Mouse (Mus musculus): Measurements from ENCODE around the gene Plekhj1. TPM values are rescaled to one million over a fixed set of nuclear protein-coding genes. Genes with fewer than 3 reads are reported as not detected.
A peak's percentile ranks its signal among the peaks of the same experiment; 100 is the strongest.

The Plekhj1 gene
- polyA plus RNA-seq, 1 experiment from 2014 or later = 168 TPM

- 17% methylated on average over 40 of the region's 40 CpGs for WGBS
- peaks cover 36% of the 10 kb centered on the region for H3K36me3 ChIP-seq
- H3K27ac ChIP-seq = peak overlapping the region; percentile 54
- H3K4me3 ChIP-seq = peak overlapping the region; percentile 71
- DNase-seq (ENCODE audit: low spot score) = peak; percentile 58
- no peaks in the 10 kb centered on the region for H3K9me3 ChIP-seq (replicated peaks)
- H3K4me1 ChIP-seq = peaks cover 61% of the 10 kb centered on the region
- H3K27me3 ChIP-seq (ENCODE audit: low read depth, poor library complexity, severe bottlenecking) = peaks cover 64% of the 10 kb centered on the region
Observed at GRCm38 (mm10) chr10:80808099-80808984, 9.9 kb upstream of the Plekhj1 start.

- Histone ChIP-seq H3K9me3 (replicated peaks) (no peaks in the 10 kb centered on the region), H3K4me1 (peaks cover 61% of the 10 kb centered on the region), H3K4me3 (peak overlapping the region; percentile 71), H3K36me3 (peaks cover 48% of the 10 kb centered on the region), H3K27ac (peak overlapping the region; percentile 84), H3K27me3 (ENCODE audit: low read depth, poor library complexity, severe bottlenecking) (peaks cover 62% of the 10 kb centered on the region)
- DNase-seq (ENCODE audit: low spot score) = peak; percentile 79
- WGBS = under 1% methylated on average over 58 of the region's 58 CpGs
Observed at GRCm38 (mm10) chr10:80807057-80807627, 8.7 kb upstream of the Plekhj1 start.

- peak overlapping the region; percentile 84 for H3K27ac ChIP-seq
Observed at GRCm38 (mm10) chr10:80806341-80807056, 8.1 kb upstream of the Plekhj1 start.

GRCm38 (mm10) chr10:80805925-80806324, 7.5 kb upstream of the Plekhj1 start:
- H3K27ac ChIP-seq = no peak overlapping the region
- DNase-seq (ENCODE audit: low spot score) = peak; percentile 85
- peak overlapping the region; percentile 8; the same call in 1 of the 2 replicates for H3K4me3 ChIP-seq
- H3K27me3 ChIP-seq (ENCODE audit: low read depth, poor library complexity, severe bottlenecking) = peaks cover 51% of the 10 kb centered on the region
- H3K36me3 ChIP-seq = peaks cover 60% of the 10 kb centered on the region
- H3K9me3 ChIP-seq (replicated peaks) = no peaks in the 10 kb centered on the region
- H3K4me1 ChIP-seq = peaks cover 61% of the 10 kb centered on the region
- 17% methylated on average over 3 of the region's 3 CpGs for WGBS

More at GRCm38 (mm10) chr10:80806341-80807056, 8.1 kb upstream of the Plekhj1 start:
- peaks cover 54% of the 10 kb centered on the region for H3K36me3 ChIP-seq
- WGBS = 39% methylated on average over 34 of the region's 34 CpGs
- peaks cover 61% of the 10 kb centered on the region for H3K4me1 ChIP-seq
- no peaks in the 10 kb centered on the region for H3K9me3 ChIP-seq (replicated peaks)
- H3K4me3 ChIP-seq = peak overlapping the region; percentile 71
- DNase-seq (ENCODE audit: low spot score) = no peak
- H3K27me3 ChIP-seq (ENCODE audit: low read depth, poor library complexity, severe bottlenecking) = peaks cover 57% of the 10 kb centered on the region

- Histone ChIP-seq H3K27ac (no peak overlapping the region), H3K4me3 (0 out of 2 replicates have a peak overlapping the region, but pooled peaks have one; percentile 3), H3K9me3 (replicated peaks) (no peaks in the 10 kb centered on the region), H3K27me3 (ENCODE audit: low read depth, poor library complexity, severe bottlenecking) (peaks cover 45% of the 10 kb centered on the region), H3K36me3 (peaks cover 66% of the 10 kb centered on the region), H3K4me1 (peaks cover 61% of the 10 kb centered on the region)
- WGBS = 84% methylated on average over 5 of the region's 5 CpGs
- DNase-seq (ENCODE audit: low spot score) = no peak
Observed at GRCm38 (mm10) chr10:80805322-80805721, 6.9 kb upstream of the Plekhj1 start.

- Histone ChIP-seq H3K36me3 (peaks cover 70% of the 10 kb centered on the region), H3K27me3 (ENCODE audit: low read depth, poor library complexity, severe bottlenecking) (peaks cover 41% of the 10 kb centered on the region), H3K9me3 (replicated peaks) (no peaks in the 10 kb centered on the region), H3K4me1 (peaks cover 61% of the 10 kb centered on the region), H3K27ac (no peak within 1 kb of the TSS), H3K4me3 (peak within 1 kb of the TSS; percentile 8; the same call in 1 of the 2 replicates)
- DNase-seq (ENCODE audit: low spot score) = no peak
- 76% methylated on average over 6 of the region's 6 CpGs for WGBS
Observed at GRCm38 (mm10) chr10:80804916-80805315, 6.5 kb upstream of the Plekhj1 start, which contains the start of gene Amh. Amh (plus strand) TSS chr10:80805243.

- Histone ChIP-seq H3K27ac (no peak overlapping the region), H3K27me3 (ENCODE audit: low read depth, poor library complexity, severe bottlenecking) (peaks cover 36% of the 10 kb centered on the region), H3K36me3 (peaks cover 74% of the 10 kb centered on the region), H3K4me3 (no peak overlapping the region), H3K4me1 (peaks cover 63% of the 10 kb centered on the region), H3K9me3 (replicated peaks) (no peaks in the 10 kb centered on the region)
- no peak for DNase-seq (ENCODE audit: low spot score)
- 100% methylated on average over 2 of the region's 2 CpGs for WGBS
Observed at GRCm38 (mm10) chr10:80804340-80804739, 5.9 kb upstream of the Plekhj1 start.

GRCm38 (mm10) chr10:80802996-80803395, 4.6 kb upstream of the Plekhj1 start:
- Histone ChIP-seq H3K4me3 (0 out of 2 replicates have a peak overlapping the region, but pooled peaks have one; percentile 7), H3K36me3 (peaks cover 74% of the 10 kb centered on the region), H3K9me3 (replicated peaks) (no peaks in the 10 kb centered on the region), H3K27me3 (ENCODE audit: low read depth, poor library complexity, severe bottlenecking) (peaks cover 22% of the 10 kb centered on the region), H3K4me1 (peaks cover 52% of the 10 kb centered on the region), H3K27ac (no peak overlapping the region)
- 83% methylated on average over 3 of the region's 3 CpGs for WGBS
- no peak for DNase-seq (ENCODE audit: low spot score)

- WGBS = 89% methylated on average over 10 of the region's 10 CpGs
- Histone ChIP-seq H3K36me3 (peaks cover 74% of the 10 kb centered on the region), H3K27ac (no peak overlapping the region), H3K27me3 (ENCODE audit: low read depth, poor library complexity, severe bottlenecking) (peaks cover 16% of the 10 kb centered on the region), H3K4me1 (peaks cover 46% of the 10 kb centered on the region), H3K4me3 (0 out of 2 replicates have a peak overlapping the region, but pooled peaks have one; percentile 14), H3K9me3 (replicated peaks) (no peaks in the 10 kb centered on the region)
- no peak for DNase-seq (ENCODE audit: low spot score)
Observed at GRCm38 (mm10) chr10:80802204-80802912, 3.9 kb upstream of the Plekhj1 start.

GRCm38 (mm10) chr10:80799070-80799566, 692 bp upstream of the Plekhj1 start:
- no peak for DNase-seq (ENCODE audit: low spot score)
- peak overlapping the region; percentile 91 for H3K27ac ChIP-seq
- 5% methylated on average over 18 of the region's 18 CpGs for WGBS
- peaks cover 36% of the 10 kb centered on the region for H3K4me1 ChIP-seq
- peaks cover 76% of the 10 kb centered on the region for H3K36me3 ChIP-seq
- H3K9me3 ChIP-seq (replicated peaks) = no peaks in the 10 kb centered on the region
- no peaks in the 10 kb centered on the region for H3K27me3 ChIP-seq (ENCODE audit: low read depth, poor library complexity, severe bottlenecking)
- H3K4me3 ChIP-seq = peak overlapping the region; percentile 69

GRCm38 (mm10) chr10:80797186-80798149, 958 bp downstream of the Plekhj1 start:
- H3K36me3 ChIP-seq = peaks cover 76% of the 10 kb centered on the region
- H3K27me3 ChIP-seq (ENCODE audit: low read depth, poor library complexity, severe bottlenecking) = no peaks in the 10 kb centered on the region
- peak overlapping the region; percentile 91 for H3K27ac ChIP-seq
- peak; percentile 60 for DNase-seq (ENCODE audit: low spot score)
- 3% methylated on average over 59 of the region's 59 CpGs for WGBS
- peaks cover 35% of the 10 kb centered on the region for H3K4me1 ChIP-seq
- peak overlapping the region; percentile 69 for H3K4me3 ChIP-seq
- H3K9me3 ChIP-seq (replicated peaks) = no peaks in the 10 kb centered on the region

Data from limb, embryonic 10.5 days (tissue).